Mouse (Mus musculus) inflammation-experienced regulatory T-cells, adult 16 weeks (primary cell): ENCODE measurements around the gene Gm7942. TPM values are rescaled to one million over a fixed set of nuclear protein-coding genes. Genes with fewer than 3 reads are reported as not detected.

Source experiments
- polyA plus RNA-seq: library from polyadenylated mRNA; unstranded; fragments of 100-300 nt; shearing (Covaris generic); gene quantifications from one replicate; pipeline ENCODE4 v1.2.1, GENCODE M21; 2017

Gm7942 gene
- not detected for polyA plus RNA-seq

GRCm38 (mm10) chr5:95106638-95107037 is at the start of gene Gm7942:
Gene Gm7942, plus strand, starts transcription at chr5:95106938.

Other genes with a start within 250 kb of the Gm7942 start
- gene Gm3183, start 241.5 kb upstream of the Gm7942 start, polyA plus RNA-seq: 0.27 TPM
- not detected for gene Gm6367, start 118.3 kb upstream of the Gm7942 start, polyA plus RNA-seq
- 0.28 TPM for gene Gm16513, start 75.7 kb downstream of the Gm7942 start, polyA plus RNA-seq
- gene Gm10424, start 165.8 kb downstream of the Gm7942 start, polyA plus RNA-seq: not detected
- not detected for gene Gm3259, start 199.0 kb downstream of the Gm7942 start, polyA plus RNA-seq